Mouse (Mus musculus) bone marrow, adult 2 months (tissue): ENCODE results near the gene Ube2dnl1. TPM values are rescaled to one million over a fixed set of nuclear protein-coding genes. Genes with fewer than 3 reads are reported as not detected.

Experiments
- H3K27ac ChIP-seq: fragments of 200-500 bp; 2 replicates; pipeline ENCODE4 v1.5.1; 2012; ENCODE audit warnings: low read depth, mild to moderate bottlenecking, control low read depth, inconsistent platforms, low read length; ENCODE audit not compliant: control insufficient read depth, poor library complexity, insufficient read depth
- H3K4me1 ChIP-seq: fragments of 200-500 bp; 2 replicates; pipeline ENCODE4 v1.6.1; 2011; ENCODE audit warnings: low read length; ENCODE audit not compliant: control insufficient read depth, insufficient read depth
- H3K4me3 ChIP-seq: fragments of 200-500 bp; replicated peaks from 2 replicates; pipeline ENCODE3; 2011; ENCODE audit warnings: mild to moderate bottlenecking, low read depth, low read length, control low read depth; ENCODE audit not compliant: control insufficient read depth
- CTCF ChIP-seq: fragments of 200-500 bp; IDR thresholded peaks from 2 replicates; pipeline ENCODE4 v1.5.1; 2011; ENCODE audit warnings: low read length, control low read depth; ENCODE audit not compliant: control insufficient read depth, insufficient read depth
- POLR2A ChIP-seq: fragments of 200-500 bp; IDR thresholded peaks from 2 replicates; pipeline ENCODE4 v1.6.1; 2011; ENCODE audit warnings: low read depth, mild to moderate bottlenecking, control low read depth, low read length, borderline replicate concordance; ENCODE audit not compliant: control insufficient read depth
- WGBS: fragments of 180-500 bp; shearing (Covaris S2); methylation state at CpG from one replicate; pipeline ENCODE4 v1.1.7; 2018; 5-methylcytosine and 5-hydroxymethylcytosine counted together
- polyA plus RNA-seq: library from polyadenylated mRNA; stranded (reverse); fragments of >200 nt; gene quantifications from 2 replicates; pipeline ENCODE4 v1.2.4, GENCODE M21; 2011; ENCODE audit warnings: low replicate concordance; ENCODE audit not compliant: missing spikeins, insufficient read depth, insufficient read length

Ube2dnl1 gene
- not detected in 2 replicates for polyA plus RNA-seq

GRCm38 (mm10) chrX:114904712-114905111, at the start of gene Ube2dnl1:
Gene Ube2dnl1, plus strand, starts transcription at chrX:114905012.
- no peak within 1 kb of the TSS for H3K4me3 ChIP-seq
- no peaks in the 10 kb centered on the region for H3K4me1 ChIP-seq
- TF ChIP-seq POLR2A (no peak), CTCF (no peak)
- no peak within 1 kb of the TSS for H3K27ac ChIP-seq
- WGBS, result 81% methylated on average over 5 of the region's 5 CpGs

GRCm38 (mm10) chrX:114895489-114895888, 9.3 kb upstream of the Ube2dnl1 start:
- TF ChIP-seq CTCF, result no peak
- no peak for TF ChIP-seq POLR2A
- Histone ChIP-seq H3K4me1 (no peaks in the 10 kb centered on the region), H3K4me3 (no peak overlapping the region), H3K27ac (no peak overlapping the region)

GRCm38 (mm10) chrX:114897506-114897905, 7.3 kb upstream of the Ube2dnl1 start:
- TF ChIP-seq CTCF, result no peak
- no peak for TF ChIP-seq POLR2A
- 86% methylated on average over 3 of the region's 3 CpGs for WGBS
- H3K4me3 ChIP-seq, result no peak overlapping the region

GRCm38 (mm10) chrX:114903391-114903790, 1.4 kb upstream of the Ube2dnl1 start:
- no peak overlapping the region for H3K4me3 ChIP-seq
- TF ChIP-seq POLR2A (no peak), CTCF (no peak)
- H3K27ac ChIP-seq, result no peak overlapping the region
- H3K4me1 ChIP-seq, result no peaks in the 10 kb centered on the region

More at GRCm38 (mm10) chrX:114897506-114897905, 7.3 kb upstream of the Ube2dnl1 start:
- Histone ChIP-seq H3K4me1 (no peaks in the 10 kb centered on the region), H3K27ac (no peak overlapping the region)

- Histone ChIP-seq H3K4me3 (no peak within 1 kb of the TSS), H3K4me1 (no peaks in the 10 kb centered on the region), H3K27ac (no peak within 1 kb of the TSS)
- 59% methylated on average over 1 of the region's 1 CpGs for WGBS
- no peak for TF ChIP-seq POLR2A
- no peak for TF ChIP-seq CTCF
Measured at GRCm38 (mm10) chrX:114907282-114907681, 2.5 kb downstream of the Ube2dnl1 start, which contains the start of gene Ube2dnl2. Gene Ube2dnl2, plus strand, starts transcription at chrX:114907582.

GRCm38 (mm10) chrX:114955066-114955465, 50.3 kb downstream of the Ube2dnl1 start:
- Histone ChIP-seq H3K4me1 (no peaks in the 10 kb centered on the region), H3K4me3 (no peak overlapping the region), H3K27ac (no peak overlapping the region)
- no peak for TF ChIP-seq CTCF
- no peak for TF ChIP-seq POLR2A
- 36% methylated on average over 1 of the region's 1 CpGs for WGBS

Other genes with a start within 250 kb of the Ube2dnl1 start
- gene Ube2dnl2, start 2.6 kb downstream of the Ube2dnl1 start, polyA plus RNA-seq, result not detected in 2 replicates